Mouse (Mus musculus) neutrophil, adult 5-6 weeks (primary cell): ENCODE measurements around the gene Olfr1487. TPM values are rescaled to one million over a fixed set of nuclear protein-coding genes. Genes with fewer than 3 reads are reported as not detected.
"Not testable (repeated sequence)": the region's sequence is repeated elsewhere in the genome, so short reads cannot be mapped to it uniquely, and the experiment has no call there.

ENCODE experiments used
- ATAC-seq: fragments of 151-379, 151-347 bp; 2 replicates; pipeline ENCODE4 v1.8.0; 2017; ENCODE audit warnings: mild to moderate bottlenecking, moderate TSS enrichment; ENCODE audit not compliant: insufficient number of reproducible peaks, poor library complexity, low FRiP score, severe bottlenecking; ENCODE audit errors: extremely low read depth
- total RNA-seq: library from RNA; stranded (forward); fragments of 200-1000 nt; gene quantifications from 2 replicates; pipeline ENCODE4 v1.2.3, GENCODE M21; 2017

Gene Olfr1487
- total RNA-seq = not detected in 2 replicates

DNA sequence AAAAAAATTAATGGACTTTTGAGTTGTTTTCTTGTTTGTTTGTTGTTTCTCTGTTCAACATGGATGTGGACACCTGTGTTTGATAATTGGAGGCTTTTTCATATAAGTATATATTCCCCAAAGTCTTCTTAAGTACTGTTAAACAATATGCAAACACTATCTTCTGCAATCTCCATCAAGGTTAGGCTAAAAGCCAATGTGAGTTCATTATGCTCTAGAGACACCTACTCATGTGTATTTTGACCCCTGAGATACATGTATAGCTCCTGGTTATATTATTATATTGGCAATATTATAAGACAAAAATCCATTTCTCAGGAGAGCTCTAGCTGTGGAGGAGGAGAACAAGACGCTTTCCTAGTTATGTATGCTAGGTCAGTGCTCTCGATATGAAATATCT lies at the start of gene Olfr1487:
Gene Olfr1487 (plus strand): TSS at position 301 of the 400 bp plus-strand sequence.
- ATAC-seq = not testable (repeated sequence)

DNA sequence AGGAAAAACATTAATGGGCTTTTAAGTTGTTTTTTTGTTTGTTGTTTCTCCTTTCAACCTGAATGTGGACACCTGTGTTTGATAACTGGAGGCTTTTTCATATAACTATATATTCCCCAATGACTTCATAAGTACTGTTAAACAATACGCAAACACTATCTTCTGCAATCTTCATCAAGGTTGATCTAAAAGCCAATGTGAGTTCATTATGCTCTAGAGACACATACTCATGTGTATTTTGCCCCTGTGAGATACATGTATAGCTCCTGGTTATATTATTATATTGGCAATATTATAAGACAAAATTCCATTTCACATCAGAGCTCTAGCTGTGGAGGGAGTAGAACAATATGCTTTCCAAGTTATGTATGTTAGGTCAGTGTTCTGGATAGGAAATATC lies 34.0 kb upstream of the Olfr1487 start, which contains the start of gene Olfr1484:
Gene Olfr1484 (plus strand): TSS at position 301 of the 400 bp plus-strand sequence.
- no peak for ATAC-seq

GRCm38 (mm10) chr19:13631321-13631720 lies 14.1 kb downstream of the Olfr1487 start, which contains the start of gene Olfr1489:
Gene Olfr1489 (plus strand): TSS chr19:13631621.
- no peak for ATAC-seq

DNA sequence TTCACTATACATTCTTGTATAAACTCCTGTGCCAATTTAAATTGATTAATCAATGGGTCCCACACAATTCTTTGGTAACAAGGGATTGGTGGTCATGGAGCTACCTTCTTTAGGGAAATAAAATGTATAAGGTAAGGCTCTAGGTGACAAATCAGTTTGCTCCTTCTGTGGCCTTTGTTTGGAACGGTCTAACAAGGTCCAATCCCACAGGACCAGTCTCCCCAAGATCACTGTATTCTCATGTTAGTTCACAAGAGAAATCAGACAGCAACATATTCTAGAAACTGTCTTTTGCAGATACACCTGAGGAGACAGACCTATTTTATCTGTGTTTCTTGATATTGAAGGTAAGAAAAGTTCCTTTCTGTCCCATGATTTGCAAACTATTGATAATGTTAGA lies 33.6 kb downstream of the Olfr1487 start, which contains the start of gene Olfr1490:
Gene Olfr1490 (plus strand): TSS at position 301 of the 400 bp plus-strand sequence.
- no peak for ATAC-seq

Other genes with a start within 250 kb of the Olfr1487 start
- gene Olfr1469, start 209.5 kb upstream of the Olfr1487 start, total RNA-seq = not detected in 2 replicates
- gene Olfr1471, start 174.0 kb upstream of the Olfr1487 start, total RNA-seq = 0.12 TPM in 1 of 2 replicates, not detected in the other
- not detected in 2 replicates for gene Olfr1472, start 161.3 kb upstream of the Olfr1487 start, total RNA-seq
- gene Olfr1474, start 147.8 kb upstream of the Olfr1487 start, total RNA-seq = not detected in 2 replicates
- gene Olfr1475, start 137.2 kb upstream of the Olfr1487 start, total RNA-seq = not detected in 2 replicates
- gene Olfr1477, start 116.8 kb upstream of the Olfr1487 start, total RNA-seq = not detected in 2 replicates
- 1.2 TPM in 1 of 2 replicates, not detected in the other for gene Olfr1480, start 89.5 kb upstream of the Olfr1487 start, total RNA-seq
- gene Olfr1484, start 33.9 kb upstream of the Olfr1487 start, total RNA-seq = not detected in 2 replicates
- not detected in 2 replicates for gene Olfr1489, start 14.2 kb downstream of the Olfr1487 start, total RNA-seq
- gene Olfr1490, start 33.7 kb downstream of the Olfr1487 start, total RNA-seq = 0.12 TPM in 1 of 2 replicates, not detected in the other
- not detected in 2 replicates for gene Olfr1491, start 79.9 kb downstream of the Olfr1487 start, total RNA-seq
- gene Olfr1493-ps1, start 105.9 kb downstream of the Olfr1487 start, total RNA-seq = not detected in 2 replicates
- not detected in 2 replicates for gene Olfr1494, start 122.4 kb downstream of the Olfr1487 start, total RNA-seq
- gene Olfr1495, start 147.2 kb downstream of the Olfr1487 start, total RNA-seq = not detected in 2 replicates
- gene Olfr1496, start 160.5 kb downstream of the Olfr1487 start, total RNA-seq = not detected in 2 replicates
- gene Olfr1497, start 180.8 kb downstream of the Olfr1487 start, total RNA-seq = not detected in 2 replicates
- 0.35 TPM in 1 of 2 replicates, not detected in the other for gene Olfr1499, start 202.1 kb downstream of the Olfr1487 start, total RNA-seq
- gene Olfr1500, start 213.1 kb downstream of the Olfr1487 start, total RNA-seq = 0.23 TPM in 1 of 2 replicates, not detected in the other
- gene Olfr1501, start 233.3 kb downstream of the Olfr1487 start, total RNA-seq = not detected in 2 replicates
- gene Olfr1502, start 244.4 kb downstream of the Olfr1487 start, total RNA-seq = not detected in 2 replicates